Mouse (Mus musculus) neural tube, embryonic 14.5 days (tissue): Measurements from ENCODE around the gene Pf4. TPM values are rescaled to one million over a fixed set of nuclear protein-coding genes. Genes with fewer than 3 reads are reported as not detected.

Experiments used
- ATAC-seq: fragments of 200-750 bp; cut with Nextera tagmentation; 2 replicates; pipeline ENCODE4 v1.8.0; 2017; ENCODE audit warnings: low read depth, mild to moderate bottlenecking, moderate TSS enrichment, moderate library complexity
- H3K27ac ChIP-seq: fragments of 300-500 bp; sonication (generic); 2 replicates; pipeline ENCODE4 v1.5.1; 2014; ENCODE audit warnings: low read depth, mild to moderate bottlenecking, control low read depth, low read length, moderate library complexity, mixed read lengths
- H3K27me3 ChIP-seq: fragments of 300-500 bp; sonication (generic); 2 replicates; pipeline ENCODE4 v1.6.1; 2014; ENCODE audit warnings: low read length; ENCODE audit not compliant: control insufficient read depth, insufficient read depth
- H3K36me3 ChIP-seq: fragments of 300-500 bp; sonication (generic); 2 replicates; pipeline ENCODE4 v1.6.1; 2014; ENCODE audit warnings: low read length, mixed read lengths; ENCODE audit not compliant: control insufficient read depth, insufficient read depth
- H3K4me1 ChIP-seq: fragments of 300-500 bp; sonication (generic); 2 replicates; pipeline ENCODE4 v1.6.1; 2014; ENCODE audit warnings: low read length; ENCODE audit not compliant: control insufficient read depth, insufficient read depth
- H3K4me2 ChIP-seq: fragments of 300-500 bp; sonication (generic); 2 replicates; pipeline ENCODE4 v1.6.1; 2014; ENCODE audit warnings: mild to moderate bottlenecking, low read depth, low read length, control low read depth
- H3K4me3 ChIP-seq: fragments of 300-500 bp; sonication (generic); 2 replicates; pipeline ENCODE4 v1.5.1; 2014; ENCODE audit warnings: low read depth, low read length, control low read depth, mixed read lengths
- H3K9ac ChIP-seq: fragments of 300-500 bp; sonication (generic); replicated peaks from 2 replicates; pipeline ENCODE4 v1.6.1; 2014; ENCODE audit warnings: low read depth, mild to moderate bottlenecking, control low read depth, low read length, mixed read lengths
- H3K9me3 ChIP-seq: fragments of 300-500 bp; sonication (generic); 2 replicates; pipeline ENCODE4 v1.6.1; 2016; ENCODE audit warnings: low read length; ENCODE audit not compliant: control insufficient read depth
- WGBS: fragments of 180-500 bp; shearing (Covaris S2); extraction: QIAGEN DNeasy Blood & Tissue Kit; methylation state at CpG from one replicate; pipeline ENCODE4 v1.1.7; 2014; 5-methylcytosine and 5-hydroxymethylcytosine counted together
- microRNA-seq: library from miRNA; unstranded; fragments of <30 nt; microRNA quantifications from one replicate; pipeline ENCODE4, GENCODE M21; 2016
- polyA plus RNA-seq: library from polyadenylated mRNA; unstranded; fragments of >200 nt; fragmentation: Nextera tagmentation; extraction: Ambion mirVana; gene quantifications from 2 replicates; pipeline ENCODE4 v1.2.1, GENCODE M21; 2014

Gene Pf4
- polyA plus RNA-seq, 1 experiment from 2014 or later, result 3.2 TPM

GRCm38 (mm10) chr5:90806050-90806449 lies 33.8 kb downstream of the Pf4 start:
- no peaks in the 10 kb centered on the region for H3K9me3 ChIP-seq
- no peaks in the 10 kb centered on the region for H3K36me3 ChIP-seq
- no peak for ATAC-seq
- H3K27me3 ChIP-seq, result no peaks in the 10 kb centered on the region
- H3K4me2 ChIP-seq, result no peak overlapping the region
- H3K4me1 ChIP-seq, result no peaks in the 10 kb centered on the region
- H3K27ac ChIP-seq, result no peak overlapping the region
- H3K4me3 ChIP-seq, result no peak overlapping the region
- no peak overlapping the region for H3K9ac ChIP-seq

- Histone ChIP-seq H3K27me3 (no peaks in the 10 kb centered on the region), H3K9ac (no peak overlapping the region), H3K4me2 (no peak overlapping the region), H3K4me1 (no peaks in the 10 kb centered on the region), H3K36me3 (no peaks in the 10 kb centered on the region), H3K9me3 (no peaks in the 10 kb centered on the region), H3K27ac (no peak overlapping the region), H3K4me3 (no peak overlapping the region)
- no peak for ATAC-seq
- WGBS, result 83% methylated on average over 3 of the region's 3 CpGs
Measured at GRCm38 (mm10) chr5:90807176-90807950, 35.1 kb downstream of the Pf4 start.

- H3K9me3 ChIP-seq, result no peaks in the 10 kb centered on the region
- H3K4me2 ChIP-seq, result no peak overlapping the region
- no peaks in the 10 kb centered on the region for H3K36me3 ChIP-seq
- no peak for ATAC-seq
- no peaks in the 10 kb centered on the region for H3K4me1 ChIP-seq
- no peak overlapping the region for H3K9ac ChIP-seq
- no peak overlapping the region for H3K27ac ChIP-seq
- no peaks in the 10 kb centered on the region for H3K27me3 ChIP-seq
- H3K4me3 ChIP-seq, result no peak overlapping the region
Measured at GRCm38 (mm10) chr5:90819756-90820155, 47.5 kb downstream of the Pf4 start.

Small RNA genes lying within 50 kb of the gene (microRNA-seq; reads per million reads assigned to microRNA genes)
- gene Gm24322, result not detected

Other genes starting within 250 kb of the Pf4 start
- gene 5830473C10Rik, start 211.3 kb upstream of the Pf4 start, polyA plus RNA-seq, result not detected in 2 replicates
- 2.5 and 3.0 TPM in 2 replicates for gene Rassf6, start 131.8 kb upstream of the Pf4 start, polyA plus RNA-seq
- gene Cxcl5, start 13.1 kb upstream of the Pf4 start, polyA plus RNA-seq, result 0.21 and 0.28 TPM in 2 replicates
- gene Ppbp, start 3.9 kb upstream of the Pf4 start, polyA plus RNA-seq, result 0.82 TPM in 1 of 2 replicates, not detected in the other
- not detected in 2 replicates for gene Cxcl3, start 13.7 kb downstream of the Pf4 start, polyA plus RNA-seq
- not detected in 2 replicates for gene Cxcl15, start 22.1 kb downstream of the Pf4 start, polyA plus RNA-seq
- gene Cxcl1, start 118.8 kb downstream of the Pf4 start, polyA plus RNA-seq, result 0.32 TPM in 1 of 2 replicates, not detected in the other
- not detected in 2 replicates for gene Cxcl2, start 131.4 kb downstream of the Pf4 start, polyA plus RNA-seq
- gene Mthfd2l, start 158.7 kb downstream of the Pf4 start, polyA plus RNA-seq, result 98.7 and 108 TPM in 2 replicates